Mouse (Mus musculus): ENCODE measurements around the gene Szt2. TPM values are rescaled to one million over a fixed set of nuclear protein-coding genes. Genes with fewer than 3 reads are reported as not detected.
A peak's percentile ranks its signal among the peaks of the same experiment; 100 is the strongest.

Szt2 gene
- polyA plus RNA-seq (2014; fragmentation: Nextera tagmentation; extraction: Ambion mirVana): 13.2 and 14.7 TPM in 2 replicates

DNA sequence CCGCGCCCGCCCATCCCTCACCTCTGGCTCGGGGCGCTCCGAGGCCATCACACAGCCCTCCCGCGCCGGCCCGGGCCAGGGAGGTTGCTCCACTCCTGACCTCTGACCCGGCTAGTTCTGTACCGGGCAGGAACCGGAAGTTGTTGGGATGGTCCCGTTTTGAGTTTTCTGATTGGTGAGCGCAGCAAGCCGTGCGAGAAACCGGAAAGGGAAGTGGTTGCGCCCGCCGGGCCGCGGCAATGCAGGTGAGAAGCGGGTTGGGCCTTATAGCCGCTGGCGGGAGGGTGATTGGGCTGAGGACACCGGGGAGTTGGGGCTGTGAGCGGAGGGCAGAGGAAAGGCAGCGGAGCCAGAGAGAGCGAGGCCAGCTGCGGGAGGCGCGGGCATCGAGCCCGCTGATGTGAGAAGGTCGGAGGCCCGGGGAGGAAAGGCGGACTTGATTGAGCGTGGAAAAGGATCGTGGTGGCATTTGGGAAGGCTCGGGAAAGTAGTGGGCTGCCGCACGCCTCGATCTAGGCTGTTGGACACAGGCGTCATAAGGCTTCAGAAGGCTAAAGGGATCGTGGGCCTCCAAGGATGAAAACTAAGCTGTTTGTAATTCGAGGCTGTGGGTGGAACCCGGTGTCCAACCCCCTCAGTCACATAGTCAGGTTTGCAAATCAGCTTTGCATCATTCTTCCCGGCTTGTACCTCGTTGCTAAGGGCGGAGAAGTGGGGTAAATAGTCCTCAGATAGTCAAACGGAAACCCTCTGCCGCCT is at the start of gene Szt2, which contains the start of gene Med8:
Gene Szt2, minus strand, starts transcription at position 132 of the 759 bp plus-strand sequence.
Gene Med8, plus strand, starts transcription at position 196 of the 759 bp plus-strand sequence.
- ATAC-seq (ENCODE audit: low FRiP score, low TSS enrichment) (peak; percentile 94), DNase-seq (peak; percentile 94)
- H3K9me3 ChIP-seq (ENCODE audit: control insufficient read depth, low read length): no peaks in the 10 kb centered on the region
- under 1% methylated on average over 53 of the region's 53 CpGs for WGBS
- peak within 1 kb of the TSS; percentile 90 for H3K4me3 ChIP-seq (replicated peaks; ENCODE audit: low read depth, low read length)
- peak within 1 kb of the TSS; percentile 90 for H3K4me2 ChIP-seq (ENCODE audit: low read length)
- H3K36me3 ChIP-seq (ENCODE audit: control insufficient read depth, insufficient read depth, low read length): peaks cover 41% of the 10 kb centered on the region
- peak within 1 kb of the TSS; percentile 84 for H3K9ac ChIP-seq (replicated peaks; ENCODE audit: low read length)
- peaks cover 15% of the 10 kb centered on the region for H3K4me1 ChIP-seq (ENCODE audit: control insufficient read depth, insufficient read depth, low read length)
- peak within 1 kb of the TSS; percentile 66 for H3K27ac ChIP-seq (replicated peaks; ENCODE audit: low read depth, low read length)
- H3K27me3 ChIP-seq (ENCODE audit: control insufficient read depth, insufficient read depth, low read length): no peaks in the 10 kb centered on the region

DNA sequence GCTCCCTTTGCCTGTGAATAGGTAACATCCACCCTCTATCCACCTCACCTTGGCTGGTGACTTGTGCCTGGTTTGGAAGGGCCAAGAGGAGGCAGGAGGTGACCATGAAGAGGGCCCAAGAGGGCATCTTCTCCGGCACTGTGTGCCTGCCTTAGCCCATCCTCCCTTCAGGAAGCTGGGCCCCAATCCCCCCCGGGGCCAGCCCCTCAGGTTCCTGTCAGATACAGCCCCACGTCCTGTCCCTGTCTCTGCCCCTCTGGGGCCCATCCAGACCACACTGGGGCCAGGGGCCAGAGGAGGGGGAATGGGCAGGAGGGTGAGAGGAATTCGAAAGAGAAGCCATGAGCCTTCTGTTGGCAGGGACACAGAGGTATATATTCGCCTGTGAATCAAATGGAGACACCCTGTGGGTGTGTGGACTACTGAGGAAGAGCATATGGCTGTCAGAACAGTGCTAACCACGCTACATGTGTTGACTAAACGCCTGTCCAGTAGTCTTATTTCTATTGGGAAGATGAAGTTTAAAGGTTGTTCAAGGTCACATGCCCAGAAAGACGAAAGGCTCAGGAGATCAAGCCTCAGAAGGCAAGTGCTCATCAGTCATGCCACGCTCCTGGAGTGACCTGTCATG is 48.4 kb upstream of the Szt2 start, which contains the start of gene Mpl:
Gene Mpl, minus strand, starts transcription at position 169 of the 631 bp plus-strand sequence.
- Histone ChIP-seq H3K9me3 (ENCODE audit: control insufficient read depth, low read length) (no peaks in the 10 kb centered on the region), H3K9ac (replicated peaks; ENCODE audit: low read length) (no peak within 1 kb of the TSS), H3K36me3 (ENCODE audit: control insufficient read depth, insufficient read depth, low read length) (no peaks in the 10 kb centered on the region), H3K4me1 (ENCODE audit: control insufficient read depth, insufficient read depth, low read length) (no peaks in the 10 kb centered on the region), H3K4me2 (ENCODE audit: low read length) (no peak within 1 kb of the TSS), H3K27me3 (ENCODE audit: control insufficient read depth, insufficient read depth, low read length) (no peaks in the 10 kb centered on the region), H3K27ac (replicated peaks; ENCODE audit: low read depth, low read length) (no peak within 1 kb of the TSS), H3K4me3 (replicated peaks; ENCODE audit: low read depth, low read length) (no peak within 1 kb of the TSS)
- no peak for DNase-seq
- 74% methylated on average over 9 of the region's 9 CpGs for WGBS
- ATAC-seq (ENCODE audit: low FRiP score, low TSS enrichment): no peak

DNA sequence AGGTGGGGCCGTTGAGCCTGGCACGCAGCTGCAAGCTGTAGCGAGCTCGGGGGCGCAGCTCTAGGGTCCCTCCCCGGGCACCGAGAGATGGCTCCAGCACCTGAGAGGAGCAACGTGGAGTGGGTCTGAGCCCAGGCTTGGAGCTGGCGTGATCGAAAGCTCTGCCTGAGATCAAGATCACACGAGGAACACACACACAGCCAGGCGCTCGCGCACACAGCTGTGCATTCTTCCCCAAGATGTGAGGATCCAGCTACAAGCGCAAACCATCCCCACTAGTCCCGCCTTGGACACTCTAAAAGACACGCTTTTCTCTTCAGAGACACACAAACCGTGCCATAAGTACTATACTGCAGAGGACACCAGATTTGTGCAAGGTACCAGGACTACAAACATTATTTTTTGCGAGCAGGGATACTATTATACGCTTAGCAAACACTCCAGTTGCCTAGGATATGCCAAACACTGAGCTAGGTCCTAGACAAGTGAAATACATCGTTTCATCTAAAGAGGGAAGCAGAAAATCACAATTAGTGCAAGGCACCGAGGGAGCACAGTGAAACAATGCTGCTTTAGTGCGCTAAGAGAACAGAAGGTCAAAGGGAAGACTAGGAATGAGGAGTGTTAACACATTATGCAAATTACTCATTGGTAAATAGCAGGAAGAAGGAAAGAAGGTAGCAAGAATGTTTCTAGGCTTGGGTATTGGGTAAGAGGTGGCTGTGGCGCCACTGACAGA is 37.5 kb upstream of the Szt2 start:
- H3K9ac ChIP-seq (replicated peaks; ENCODE audit: low read length): peak overlapping the region; percentile 47
- no peaks in the 10 kb centered on the region for H3K4me1 ChIP-seq (ENCODE audit: control insufficient read depth, insufficient read depth, low read length)
- H3K4me2 ChIP-seq (ENCODE audit: low read length): peak overlapping the region; percentile 73
- H3K27me3 ChIP-seq (ENCODE audit: control insufficient read depth, insufficient read depth, low read length): no peaks in the 10 kb centered on the region
- H3K4me3 ChIP-seq (replicated peaks; ENCODE audit: low read depth, low read length): peak overlapping the region; percentile 36
- WGBS: 17% methylated on average over 24 of the region's 24 CpGs
- H3K36me3 ChIP-seq (ENCODE audit: control insufficient read depth, insufficient read depth, low read length): no peaks in the 10 kb centered on the region
- no peak overlapping the region for H3K27ac ChIP-seq (replicated peaks; ENCODE audit: low read depth, low read length)
- ATAC-seq (ENCODE audit: low FRiP score, low TSS enrichment) (no peak), DNase-seq (peak; percentile 43)
- no peaks in the 10 kb centered on the region for H3K9me3 ChIP-seq (ENCODE audit: control insufficient read depth, low read length)

DNA sequence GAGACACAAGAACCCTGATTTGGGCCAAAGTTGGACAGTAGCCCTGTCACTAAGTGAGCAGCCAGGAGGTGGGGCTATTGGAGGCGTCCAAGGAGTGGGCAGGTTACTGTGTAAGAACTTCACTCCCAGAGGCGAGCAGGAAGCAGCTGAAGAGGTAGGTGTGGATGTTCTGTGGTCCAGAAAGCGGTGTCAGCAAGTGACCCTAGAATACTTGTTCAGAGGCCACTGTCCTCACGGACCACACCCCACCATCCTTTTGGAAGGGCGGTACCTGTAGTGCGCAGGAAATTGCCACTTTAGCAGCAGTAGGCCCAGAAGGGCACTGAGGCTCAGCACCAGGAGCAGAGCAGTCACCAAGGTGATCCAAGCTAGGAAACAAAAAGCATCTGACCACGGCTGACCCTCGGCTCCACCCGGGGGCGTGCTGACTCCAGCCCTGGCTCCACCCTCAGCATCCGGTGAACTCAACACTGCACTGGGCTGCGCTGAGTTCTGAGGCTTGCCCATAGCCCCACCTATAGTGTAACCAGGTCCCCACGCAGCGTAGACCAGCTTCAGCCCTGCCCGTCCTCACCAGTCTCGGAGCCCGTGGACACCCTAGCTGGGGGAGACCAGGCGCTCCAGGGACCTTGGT is 36.8 kb upstream of the Szt2 start:
- peak overlapping the region; percentile 73 for H3K4me2 ChIP-seq (ENCODE audit: low read length)
- H3K27ac ChIP-seq (replicated peaks; ENCODE audit: low read depth, low read length): no peak overlapping the region
- 19% methylated on average over 18 of the region's 18 CpGs for WGBS
- H3K4me1 ChIP-seq (ENCODE audit: control insufficient read depth, insufficient read depth, low read length): no peaks in the 10 kb centered on the region
- no peaks in the 10 kb centered on the region for H3K27me3 ChIP-seq (ENCODE audit: control insufficient read depth, insufficient read depth, low read length)
- peak overlapping the region; percentile 36 for H3K4me3 ChIP-seq (replicated peaks; ENCODE audit: low read depth, low read length)
- DNase-seq: peak; percentile 30
- ATAC-seq (ENCODE audit: low FRiP score, low TSS enrichment): peak; percentile 55
- no peaks in the 10 kb centered on the region for H3K9me3 ChIP-seq (ENCODE audit: control insufficient read depth, low read length)
- peak overlapping the region; percentile 47 for H3K9ac ChIP-seq (replicated peaks; ENCODE audit: low read length)
- H3K36me3 ChIP-seq (ENCODE audit: control insufficient read depth, insufficient read depth, low read length): no peaks in the 10 kb centered on the region

GRCm38 (mm10) chr4:118445088-118445487 is 36.0 kb upstream of the Szt2 start:
- no peak overlapping the region for H3K4me2 ChIP-seq (ENCODE audit: low read length)
- no peaks in the 10 kb centered on the region for H3K4me1 ChIP-seq (ENCODE audit: control insufficient read depth, insufficient read depth, low read length)
- no peaks in the 10 kb centered on the region for H3K36me3 ChIP-seq (ENCODE audit: control insufficient read depth, insufficient read depth, low read length)
- ATAC-seq (ENCODE audit: low FRiP score, low TSS enrichment) (no peak), DNase-seq (no peak)
- H3K27me3 ChIP-seq (ENCODE audit: control insufficient read depth, insufficient read depth, low read length): no peaks in the 10 kb centered on the region
- H3K9ac ChIP-seq (replicated peaks; ENCODE audit: low read length): no peak overlapping the region
- H3K9me3 ChIP-seq (ENCODE audit: control insufficient read depth, low read length): no peaks in the 10 kb centered on the region
- no peak overlapping the region for H3K4me3 ChIP-seq (replicated peaks; ENCODE audit: low read depth, low read length)
- H3K27ac ChIP-seq (replicated peaks; ENCODE audit: low read depth, low read length): no peak overlapping the region
- 87% methylated on average over 10 of the region's 10 CpGs for WGBS

GRCm38 (mm10) chr4:118437829-118438253 is 28.8 kb upstream of the Szt2 start:
- peaks cover 16% of the 10 kb centered on the region for H3K4me1 ChIP-seq (ENCODE audit: control insufficient read depth, insufficient read depth, low read length)
- peak overlapping the region; percentile 87 for H3K27ac ChIP-seq (replicated peaks; ENCODE audit: low read depth, low read length)
- 11% methylated on average over 12 of the region's 12 CpGs for WGBS
- H3K9me3 ChIP-seq (ENCODE audit: control insufficient read depth, low read length): no peaks in the 10 kb centered on the region
- peak overlapping the region; percentile 95 for H3K4me2 ChIP-seq (ENCODE audit: low read length)
- peaks cover 8% of the 10 kb centered on the region; the same call in 1 of the 2 replicates for H3K36me3 ChIP-seq (ENCODE audit: control insufficient read depth, insufficient read depth, low read length)
- no peak for ATAC-seq (ENCODE audit: low FRiP score, low TSS enrichment)
- peak; percentile 68 for DNase-seq
- H3K4me3 ChIP-seq (replicated peaks; ENCODE audit: low read depth, low read length): peak overlapping the region; percentile 50
- H3K9ac ChIP-seq (replicated peaks; ENCODE audit: low read length): peak overlapping the region; percentile 63
- H3K27me3 ChIP-seq (ENCODE audit: control insufficient read depth, insufficient read depth, low read length): no peaks in the 10 kb centered on the region

GRCm38 (mm10) chr4:118436820-118437603 is 27.9 kb upstream of the Szt2 start, which contains the start of gene Cdc20:
Cdc20 (minus strand) TSS chr4:118437352.
- Histone ChIP-seq H3K27ac (replicated peaks; ENCODE audit: low read depth, low read length) (peak within 1 kb of the TSS; percentile 87), H3K27me3 (ENCODE audit: control insufficient read depth, insufficient read depth, low read length) (no peaks in the 10 kb centered on the region), H3K4me1 (ENCODE audit: control insufficient read depth, insufficient read depth, low read length) (peaks cover 16% of the 10 kb centered on the region), H3K36me3 (ENCODE audit: control insufficient read depth, insufficient read depth, low read length) (peaks cover 16% of the 10 kb centered on the region), H3K4me2 (ENCODE audit: low read length) (peak within 1 kb of the TSS; percentile 95), H3K9ac (replicated peaks; ENCODE audit: low read length) (peak within 1 kb of the TSS; percentile 63), H3K9me3 (ENCODE audit: control insufficient read depth, low read length) (no peaks in the 10 kb centered on the region), H3K4me3 (replicated peaks; ENCODE audit: low read depth, low read length) (peak within 1 kb of the TSS; percentile 50)
- under 1% methylated on average over 67 of the region's 67 CpGs for WGBS
- DNase-seq (peak; percentile 96), ATAC-seq (ENCODE audit: low FRiP score, low TSS enrichment) (peak; percentile 97)

All from midbrain, embryonic 14.5 days (tissue).